Comparison of ENCODE assay signal across 20 mouse cellular contexts in genomic region chr3:142330425-142330824, GRCm38 (mm10).
A peak's percentile ranks its signal among the peaks of the same experiment; 100 is the strongest.
DNase-seq lines count a peak whose midpoint lies in the region; ATAC-seq and TF ChIP-seq lines count a peak whose summit lies in the region.
"Had no signal": no experiment of that assay in that cellular context is flagged by ENCODE, and none has a peak within 500 bp of the region (broad histone marks: within the 10 kb centered on the region; RNA-seq: fewer than 3 reads in every experiment).

No protein-coding gene starts in this region.

- TF ChIP-seq EP300 in heart, postnatal 0 days (IDR thresholded peaks at IDR 0.05; ENCODE audit: low read depth), result no peak
- no peak for TF ChIP-seq EP300 in heart, adult 2 months (IDR thresholded peaks at IDR 0.05; ENCODE audit: insufficient read depth, low read depth, low read length)

- peaks cover 20% of the 10 kb centered on the region for H3K4me1 ChIP-seq in heart, postnatal 0 days (ENCODE audit: control insufficient read depth, insufficient read depth)
- H3K4me1 ChIP-seq in heart, adult 2 months (ENCODE audit: control insufficient read depth, insufficient read depth, low read length), result peaks cover 8% of the 10 kb centered on the region
- H3K4me1 ChIP-seq in kidney, postnatal 0 days (replicated peaks; ENCODE audit: insufficient read depth, low read length), result no peaks in the 10 kb centered on the region
- peaks cover 6% of the 10 kb centered on the region for H3K4me1 ChIP-seq in embryonic fibroblast, embryonic 13.5 days (ENCODE audit: control insufficient read depth, insufficient read depth, low read length)
- H3K4me1 ChIP-seq: forebrain, embryonic 13.5 days; hindbrain, embryonic 10.5 days had no signal

- no peak overlapping the region for H3K9ac ChIP-seq in heart, postnatal 0 days (replicated peaks; ENCODE audit: low read depth, low read length)
- H3K9ac ChIP-seq in heart, adult 2 months (ENCODE audit: low read depth, low read length), result no peak overlapping the region
- no peak overlapping the region for H3K9ac ChIP-seq in kidney, postnatal 0 days (ENCODE audit: low read depth, low read length)
- H3K9ac ChIP-seq: embryonic facial prominence, embryonic 13.5 days; forebrain, embryonic 13.5 days; heart, embryonic 15.5 days; hindbrain, embryonic 14.5 days; intestine, embryonic 15.5 days had no signal

- no peak overlapping the region for H3K4me3 ChIP-seq in heart, postnatal 0 days (ENCODE audit: low read depth, low read length)
- no peak overlapping the region for H3K4me3 ChIP-seq in heart, adult 2 months
- H3K4me3 ChIP-seq in kidney, postnatal 0 days (replicated peaks; ENCODE audit: low read depth, low read length), result no peak overlapping the region
- H3K4me3 ChIP-seq in embryonic fibroblast, embryonic 13.5 days (ENCODE audit: insufficient read depth, low read length), result no peak overlapping the region
- H3K4me3 ChIP-seq: embryonic facial prominence, embryonic 13.5 days; forebrain, embryonic 13.5 days; heart, embryonic 15.5 days; hindbrain, embryonic 10.5 days; intestine, embryonic 15.5 days had no signal

- TF ChIP-seq POLR2A in heart, adult 2 months (IDR thresholded peaks at IDR 0.05; ENCODE audit: insufficient read depth, low read depth, low read length), result no peak
- TF ChIP-seq POLR2A in embryonic fibroblast, embryonic 13.5 days (IDR thresholded peaks at IDR 0.05; ENCODE audit: low read depth, low read length), result no peak

- peaks cover 9% of the 10 kb centered on the region for H3K36me3 ChIP-seq in heart, postnatal 0 days (replicated peaks; ENCODE audit: control insufficient read depth, insufficient read depth, low read length)
- H3K36me3 ChIP-seq in heart, adult 2 months (ENCODE audit: control insufficient read depth, insufficient read depth, low read length), result peaks cover 43% of the 10 kb centered on the region
- no peaks in the 10 kb centered on the region for H3K36me3 ChIP-seq in kidney, postnatal 0 days (ENCODE audit: insufficient read depth, low read length)
- H3K36me3 ChIP-seq: embryonic facial prominence, embryonic 13.5 days; hindbrain, embryonic 10.5 days; intestine, embryonic 15.5 days had no signal

- intact Hi-C loops in heart, adult 2 months (cut with DNase I), result no loop called here
- intact Hi-C loops in gastrocnemius, postnatal 36 days (cut with DNase I), result no loop called here

- H3K79me2 ChIP-seq in heart, adult 2 months (replicated peaks; ENCODE audit: control insufficient read depth, insufficient read depth, low read length), result peaks cover 3% of the 10 kb centered on the region; the same call in 1 of the 2 replicates

- no peak for ATAC-seq in heart, postnatal 0 days (ENCODE audit: insufficient read depth, low read depth)
- no peak for ATAC-seq in kidney, postnatal 0 days (replicated peaks; ENCODE audit: low FRiP score, low read depth)
- ATAC-seq: forebrain, embryonic 13.5 days; intestine, embryonic 15.5 days had no signal

- H3K27ac ChIP-seq in heart, postnatal 0 days (ENCODE audit: low read depth), result peak overlapping the region; percentile 44
- H3K27ac ChIP-seq in heart, adult 2 months, result no peak overlapping the region
- no peak overlapping the region for H3K27ac ChIP-seq in kidney, postnatal 0 days
- H3K27ac ChIP-seq in embryonic fibroblast, embryonic 13.5 days (ENCODE audit: insufficient read depth, low read length), result peak overlapping the region; percentile 96
- H3K27ac ChIP-seq: embryonic facial prominence, embryonic 13.5 days; forebrain, embryonic 13.5 days; hindbrain, embryonic 10.5 days; hindbrain, embryonic 14.5 days; intestine, embryonic 15.5 days had no signal

- no peaks in the 10 kb centered on the region for H3K27me3 ChIP-seq in heart, postnatal 0 days (ENCODE audit: control insufficient read depth, insufficient read depth, low read length)
- H3K27me3 ChIP-seq in heart, adult 2 months (ENCODE audit: control insufficient read depth, insufficient read depth, low read length), result no peaks in the 10 kb centered on the region
- H3K27me3 ChIP-seq in kidney, postnatal 0 days (ENCODE audit: insufficient read depth, low read length), result no peaks in the 10 kb centered on the region
- H3K27me3 ChIP-seq: embryonic facial prominence, embryonic 13.5 days; forebrain, embryonic 13.5 days; heart, embryonic 15.5 days; intestine, embryonic 15.5 days had no signal

- H3K4me2 ChIP-seq in heart, postnatal 0 days (ENCODE audit: low read depth, low read length), result no peak overlapping the region
- no peak overlapping the region for H3K4me2 ChIP-seq in kidney, postnatal 0 days (ENCODE audit: low read length)
- H3K4me2 ChIP-seq: embryonic facial prominence, embryonic 13.5 days; forebrain, embryonic 13.5 days; heart, embryonic 11.5 days; heart, embryonic 15.5 days; hindbrain, embryonic 14.5 days; intestine, embryonic 15.5 days had no signal

- whole genome bisulfite sequencing in heart, postnatal 0 days, result 72% methylated on average over 3 of the region's 3 CpGs
- 71% methylated on average over 3 of the region's 3 CpGs for WGBS in heart, adult 2 months
- 26% methylated on average over 3 of the region's 3 CpGs for WGBS in kidney, postnatal 0 days

- TF ChIP-seq CTCF in heart, postnatal 0 days (IDR thresholded peaks at IDR 0.05; ENCODE audit: low read depth), result no peak
- no peak for TF ChIP-seq CTCF in heart, adult 2 months (IDR thresholded peaks at IDR 0.05)
- TF ChIP-seq CTCF in kidney, postnatal 0 days (IDR thresholded peaks at IDR 0.05; ENCODE audit: low read depth), result no peak
- no peak for TF ChIP-seq CTCF in embryonic fibroblast, embryonic 13.5 days (IDR thresholded peaks at IDR 0.05; ENCODE audit: borderline replicate concordance, insufficient read depth, low read length)

- DNase-seq in heart, postnatal 0 days (ENCODE audit: low spot score), result no peak
- no peak for DNase-seq in heart, adult 2 months
- peak; percentile 59 for DNase-seq in kidney, postnatal 0 days (ENCODE audit: low spot score)
- DNase-seq in kidney, adult 9 months, result no peak
- no peak for DNase-seq in gastrocnemius, postnatal 36 days
- no peak for DNase-seq in right cerebral cortex, postnatal 14 days
- DNase-seq: adrenal gland, adult 2 months; adrenal gland, postnatal 25 days; cerebellum, adult 18-20 months; cerebellum, adult 9-11 months; cerebellum, postnatal 36 days; heart, adult 18-20 months had no signal

- H3K9me3 ChIP-seq in heart, postnatal 0 days (replicated peaks; ENCODE audit: control insufficient read depth, low read length), result no peaks in the 10 kb centered on the region
- H3K9me3 ChIP-seq in kidney, postnatal 0 days (replicated peaks; ENCODE audit: low read length), result no peaks in the 10 kb centered on the region
- H3K9me3 ChIP-seq: embryonic facial prominence, embryonic 13.5 days; forebrain, embryonic 13.5 days; heart, embryonic 15.5 days; hindbrain, embryonic 10.5 days; intestine, embryonic 15.5 days had no signal

Comparison
In these comparisons a context has a peak if more than half of its experiments do, and no peak if none do; other contexts are left out.
1. H3K27ac ChIP-seq: peak in heart, postnatal 0 days (single experiment) and embryonic fibroblast, embryonic 13.5 days (single experiment); none in heart, adult 2 months (single experiment) and kidney, postnatal 0 days (single experiment).